Mouse (Mus musculus) skeletal muscle tissue, adult 2 months (tissue): ENCODE data around the gene Fsip1.
A peak's percentile ranks its signal among the peaks of the same experiment; 100 is the strongest.
"Not testable (repeated sequence)": the region's sequence is repeated elsewhere in the genome, so short reads cannot be mapped to it uniquely, and the experiment has no call there.

Experiments used
- DNase-seq: peaks from one replicate; pipeline ENCODE4 v3.0.0-alpha.2; 2012; ENCODE audit warnings: low read depth, low spot score

Fsip1 gene

DNA sequence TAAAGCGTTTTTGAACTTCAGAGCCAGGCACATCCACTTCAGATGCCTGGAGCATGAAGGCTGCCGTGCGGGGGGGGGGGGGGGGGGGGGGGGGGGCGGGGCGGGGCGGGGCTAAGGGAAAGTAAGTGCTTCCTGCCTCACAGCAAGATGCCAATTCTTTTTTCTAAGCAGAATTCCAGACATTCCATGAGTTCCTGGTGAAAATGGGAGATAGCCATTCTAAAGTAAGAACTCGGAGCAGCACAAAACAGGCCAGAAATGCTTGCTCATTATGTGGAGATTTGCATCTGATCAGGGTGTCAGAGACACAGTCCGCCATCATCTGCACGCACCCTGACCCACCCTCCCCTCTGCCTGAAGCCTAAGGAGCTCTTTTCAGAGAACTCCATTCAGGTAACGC is 77.3 kb downstream of the Fsip1 start:
- no peak for DNase-seq

DNA sequence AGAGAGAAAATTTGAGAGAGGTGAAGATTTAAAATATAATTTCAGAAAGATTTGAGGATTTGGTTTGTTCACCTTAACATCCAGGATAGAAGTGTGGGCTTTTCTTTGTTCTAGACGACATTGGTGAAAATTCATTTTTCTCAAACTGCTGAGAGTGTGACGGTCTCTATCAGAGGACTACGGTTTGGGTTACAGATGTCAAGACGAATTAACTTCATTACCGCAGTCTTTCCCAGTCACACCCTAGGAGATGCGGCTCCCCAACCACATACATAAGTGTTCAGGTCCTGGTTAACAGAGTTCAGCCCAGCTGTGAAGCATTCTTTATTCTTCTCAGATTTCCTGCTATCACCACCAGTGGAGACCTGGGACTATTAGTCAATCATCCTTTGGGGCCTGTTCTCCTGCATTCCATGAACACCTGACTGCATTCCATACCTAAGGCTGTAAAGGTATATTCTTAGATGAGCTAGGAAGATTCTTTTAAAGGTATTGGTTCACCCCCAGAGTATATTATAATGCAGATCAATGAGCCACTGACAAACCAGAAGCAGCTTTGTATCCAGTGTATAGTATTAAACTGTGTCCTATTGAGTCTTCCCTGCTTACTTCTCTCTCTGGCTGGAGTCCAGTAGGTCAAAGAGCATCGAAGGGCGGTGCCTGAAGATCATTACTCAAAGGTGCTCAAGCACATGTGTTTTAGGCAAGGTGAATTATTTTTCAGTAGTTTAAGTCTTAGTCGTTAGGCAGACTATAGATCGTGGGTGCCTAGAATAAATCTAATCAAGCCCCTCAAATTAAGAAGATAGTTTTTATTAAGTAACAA is 82.0 kb downstream of the Fsip1 start:
- no peak for DNase-seq

DNA sequence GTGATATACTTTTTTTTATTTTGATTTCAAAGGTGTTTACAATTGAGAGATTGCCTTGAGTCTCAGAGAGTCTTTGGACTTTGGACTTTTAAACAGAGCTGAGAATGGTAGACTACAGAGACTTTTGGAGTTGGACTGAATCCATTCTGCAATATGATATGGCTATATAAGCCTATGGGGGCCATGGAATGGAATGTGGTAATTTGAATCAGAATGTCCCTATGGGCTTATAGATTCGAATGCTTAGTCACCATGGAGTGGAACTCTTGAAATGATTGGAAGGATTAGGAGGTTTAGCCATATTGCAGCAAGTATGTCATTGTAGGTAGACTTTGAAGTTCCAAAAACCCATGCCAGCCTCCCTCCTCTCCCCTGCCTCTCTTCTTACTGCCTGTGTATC is 88.5 kb downstream of the Fsip1 start:
- no peak for DNase-seq

- DNase-seq = no peak
These were observed 89.0 kb downstream of the Fsip1 start for GRCm38 (mm10) chr2:118167731-118168130.

DNA sequence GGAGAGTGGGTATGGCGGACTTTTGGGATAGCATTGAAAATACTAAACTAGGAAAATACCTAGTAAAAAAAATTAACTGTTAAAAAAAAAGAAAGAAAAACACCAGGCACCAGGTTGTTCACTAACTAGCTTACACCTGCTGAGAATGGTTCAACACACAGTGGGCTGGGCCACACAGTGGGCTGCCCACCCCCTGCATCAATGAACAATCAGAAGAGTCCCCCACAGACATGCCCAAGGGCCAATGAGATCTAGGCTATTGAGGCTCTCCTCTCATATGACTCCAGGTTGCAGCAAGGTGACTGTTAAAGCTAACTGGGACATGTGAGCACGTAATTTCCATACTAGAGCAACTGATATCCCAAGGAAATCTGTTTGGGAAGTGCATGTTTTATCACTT is 91.1 kb downstream of the Fsip1 start:
- no peak for DNase-seq

- DNase-seq = no peak
These were observed 92.6 kb downstream of the Fsip1 start for GRCm38 (mm10) chr2:118164137-118164536.

DNA sequence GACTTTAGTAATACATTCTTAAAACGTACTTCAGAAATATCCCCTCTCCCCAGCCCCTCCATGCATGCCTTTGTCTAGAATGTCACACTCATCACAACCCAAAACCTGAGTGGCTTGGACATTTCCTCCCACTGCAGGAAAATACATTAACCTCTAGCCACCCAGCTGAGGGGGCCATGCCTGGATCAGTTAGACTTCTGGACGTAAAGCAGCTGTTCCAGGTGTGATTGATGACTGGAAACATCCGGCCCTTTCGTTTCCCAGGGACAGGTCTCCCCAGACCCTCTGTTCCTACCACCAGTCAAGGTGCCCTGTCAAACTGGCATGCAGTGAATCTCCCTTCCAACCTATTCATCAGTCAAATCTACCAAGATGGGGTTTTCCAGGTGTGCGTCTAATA is 94.3 kb downstream of the Fsip1 start:
- no peak for DNase-seq

DNA sequence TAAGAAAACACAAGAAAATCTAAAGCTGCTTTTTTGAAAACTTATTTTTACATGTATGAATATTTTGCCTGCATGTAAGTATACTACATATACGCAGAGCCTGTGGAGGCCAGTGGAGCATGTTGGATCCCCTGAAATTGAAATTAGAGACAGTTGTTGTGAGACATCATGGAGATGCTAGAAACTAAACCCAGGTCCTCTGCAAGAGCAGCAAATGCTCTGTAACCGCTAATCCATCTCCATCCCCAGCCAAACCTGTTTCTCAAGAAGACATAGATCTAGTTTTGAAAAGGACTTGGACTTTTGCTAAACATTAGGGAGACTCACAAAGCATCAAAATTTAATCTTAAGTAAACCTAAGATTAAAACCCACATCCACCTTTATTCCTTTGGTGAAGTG is 95.8 kb downstream of the Fsip1 start:
- no peak for DNase-seq

- DNase-seq = no peak
These were observed 96.2 kb downstream of the Fsip1 start for GRCm38 (mm10) chr2:118160547-118160946.

DNA sequence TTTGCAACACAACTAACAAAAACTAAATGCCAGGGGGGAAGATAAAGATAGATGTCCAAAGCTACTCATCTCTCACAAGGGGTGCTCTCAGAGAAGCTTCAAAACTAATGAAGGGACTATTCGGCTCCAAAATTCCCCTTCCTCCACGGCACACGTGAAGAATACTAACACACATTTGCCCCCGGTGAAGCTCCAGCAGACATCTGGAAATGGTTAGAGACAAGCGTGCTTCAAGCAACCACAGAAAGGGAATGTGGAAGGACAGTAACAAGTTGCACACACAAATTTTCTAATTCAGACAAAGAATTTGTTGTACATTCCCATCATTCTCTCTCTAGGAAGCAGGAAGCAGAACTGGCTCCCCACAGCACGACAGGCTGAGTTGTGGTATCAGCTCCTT is 97.6 kb downstream of the Fsip1 start:
- DNase-seq = no peak

DNA sequence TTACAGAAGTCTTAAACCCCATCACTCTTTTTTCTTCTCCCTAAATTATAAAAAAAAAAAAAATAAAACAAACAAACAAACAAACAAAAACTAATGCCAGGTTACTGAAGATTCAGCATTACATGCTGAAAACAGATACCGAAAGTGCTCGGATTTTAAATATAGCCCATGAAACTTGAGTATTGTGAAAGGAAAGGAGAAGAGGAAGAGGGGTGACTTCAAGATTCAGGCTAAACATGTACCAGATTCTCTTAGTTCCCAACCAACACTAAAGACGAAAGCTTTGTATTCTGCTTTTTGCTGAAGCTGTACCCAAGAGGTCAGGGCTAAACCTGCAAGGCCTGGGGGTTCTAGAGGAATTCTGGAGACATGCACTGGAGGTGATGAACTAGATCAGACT is 98.7 kb downstream of the Fsip1 start:
- DNase-seq = no peak

DNA sequence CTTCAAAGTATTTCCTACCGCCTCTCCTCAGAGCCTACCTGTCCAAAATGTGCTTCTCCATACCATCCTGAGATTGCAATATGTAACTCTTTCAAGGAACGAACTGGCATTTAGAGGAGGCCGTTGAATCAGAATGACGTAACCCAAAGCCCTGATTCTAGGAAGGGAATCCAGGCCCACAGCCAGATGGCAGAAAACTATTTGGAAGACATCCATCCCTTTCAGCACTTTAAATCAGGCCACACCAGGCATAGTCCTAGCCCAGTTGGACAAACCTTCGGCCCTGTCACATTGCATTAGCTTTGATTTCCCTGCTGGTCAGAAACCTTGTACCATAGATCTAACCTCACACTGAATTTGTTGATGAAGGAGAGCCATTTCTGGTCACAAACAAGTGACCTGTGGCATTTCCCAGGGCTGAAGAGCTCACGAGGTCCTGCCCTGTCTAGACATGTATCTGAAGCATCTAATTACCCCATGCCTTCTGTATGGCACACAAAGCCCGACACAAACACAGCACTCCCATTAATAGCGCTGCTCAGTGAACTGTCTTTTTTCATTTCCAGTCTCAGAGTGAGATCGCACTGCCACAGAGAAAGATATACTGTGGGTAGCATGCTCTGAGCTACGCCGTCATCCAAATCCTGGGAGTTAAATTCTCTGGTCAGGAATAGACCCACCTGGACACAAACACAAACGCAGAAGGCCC is 106.8 kb downstream of the Fsip1 start:
- DNase-seq = peak; percentile 42

- no peak for DNase-seq
These were observed 108.2 kb downstream of the Fsip1 start for GRCm38 (mm10) chr2:118148321-118149142.

DNA sequence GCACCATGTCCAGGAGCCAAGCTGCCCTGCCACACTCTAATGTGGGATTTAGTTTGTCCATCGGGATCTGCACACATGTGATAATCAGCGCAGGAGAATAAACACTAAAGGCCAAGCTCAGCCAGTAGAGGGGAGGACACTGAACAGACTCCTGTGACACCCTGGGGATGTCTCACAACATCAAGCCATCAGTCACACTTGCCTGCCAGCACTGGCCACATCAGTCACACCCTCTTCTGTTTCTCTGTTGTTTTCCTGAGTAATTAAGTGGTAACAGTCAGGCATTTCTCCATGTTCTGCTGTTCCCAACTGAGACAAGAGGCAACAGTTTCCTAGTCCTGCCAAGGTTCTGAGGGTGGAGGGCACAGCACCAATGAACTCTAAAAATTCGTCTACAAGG is 109.0 kb downstream of the Fsip1 start:
- DNase-seq = not testable (repeated sequence)

- no peak for DNase-seq
These were observed 115.1 kb downstream of the Fsip1 start for GRCm38 (mm10) chr2:118141651-118142050.

DNA sequence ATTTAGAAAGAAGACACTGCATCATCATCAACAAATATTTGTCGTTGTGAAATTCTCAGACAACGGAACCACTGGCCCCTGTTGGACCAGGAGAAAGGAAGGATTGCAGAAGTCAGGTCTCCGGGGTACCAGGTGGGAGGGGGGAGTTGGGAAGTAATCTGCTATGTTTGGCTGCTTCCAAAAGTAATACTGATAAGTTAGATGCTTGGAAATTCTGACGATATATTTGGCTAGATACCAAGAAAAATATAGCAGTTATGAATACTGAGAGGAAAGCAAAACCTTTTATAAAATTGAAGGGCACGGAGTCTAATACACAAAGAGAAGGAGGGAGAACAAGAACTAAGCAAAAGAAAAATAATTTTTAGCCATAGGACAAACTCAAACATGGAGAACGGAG is 117.5 kb downstream of the Fsip1 start:
- DNase-seq = no peak

GRCm38 (mm10) chr2:118137776-118138175 is 119.0 kb downstream of the Fsip1 start:
- DNase-seq = no peak

- DNase-seq = no peak
These were observed 119.7 kb downstream of the Fsip1 start for GRCm38 (mm10) chr2:118137071-118137470.

DNA sequence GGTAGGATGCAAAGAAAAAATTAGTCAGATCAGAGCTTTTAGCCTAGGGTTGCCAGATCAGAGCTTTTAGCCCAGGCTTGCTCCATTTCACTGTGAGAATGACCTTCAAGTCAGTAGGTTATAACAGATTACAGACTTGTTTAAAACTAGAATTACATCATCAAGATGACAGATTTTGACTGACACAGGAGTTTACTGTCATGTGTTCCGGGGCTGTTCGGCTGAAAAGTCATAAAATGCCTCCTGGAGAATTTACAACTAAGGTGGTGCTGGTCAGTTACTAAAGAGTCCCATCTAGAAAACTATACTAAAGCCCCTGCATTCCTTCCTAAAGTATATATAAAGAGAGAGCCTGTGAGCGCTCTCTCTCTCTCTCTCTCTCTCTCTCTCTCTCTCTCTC is 128.5 kb downstream of the Fsip1 start:
- DNase-seq = no peak

- DNase-seq = no peak
These were observed 129.1 kb downstream of the Fsip1 start for GRCm38 (mm10) chr2:118127516-118128288.

GRCm38 (mm10) chr2:118125943-118126470 is 130.8 kb downstream of the Fsip1 start:
- DNase-seq = no peak
